Mouse (Mus musculus) stomach, embryonic 16.5 days (tissue): ENCODE results near the gene Alk. TPM values are rescaled to one million over a fixed set of nuclear protein-coding genes. Genes with fewer than 3 reads are reported as not detected.

Experiments used
- ATAC-seq: fragments of 200-750 bp; cut with Nextera tagmentation; 2 replicates; pipeline ENCODE4 v1.8.0; 2017; ENCODE audit warnings: moderate number of reproducible peaks, moderate TSS enrichment; ENCODE audit not compliant: insufficient read depth, low FRiP score
- H3K27ac ChIP-seq: fragments of 300-500 bp; sonication (generic); 2 replicates; pipeline ENCODE4 v1.5.1; 2014; ENCODE audit warnings: low read length
- H3K27me3 ChIP-seq: fragments of 300-500 bp; sonication (generic); 2 replicates; pipeline ENCODE4 v1.6.1; 2014; ENCODE audit warnings: low read length, control low read depth, mixed read lengths; ENCODE audit not compliant: control insufficient read depth, insufficient read depth
- H3K36me3 ChIP-seq: fragments of 300-500 bp; sonication (generic); 2 replicates; pipeline ENCODE4 v1.6.1; 2014; ENCODE audit warnings: low read length; ENCODE audit not compliant: control insufficient read depth, insufficient read depth
- H3K4me1 ChIP-seq: fragments of 300-500 bp; sonication (generic); 2 replicates; pipeline ENCODE4 v1.6.1; 2014; ENCODE audit warnings: low read length, control low read depth, mixed read lengths; ENCODE audit not compliant: control insufficient read depth, insufficient read depth
- H3K4me2 ChIP-seq: fragments of 300-500 bp; sonication (generic); 2 replicates; pipeline ENCODE4 v1.6.1; 2014; ENCODE audit warnings: low read depth, low read length, mixed read lengths
- H3K4me3 ChIP-seq: fragments of 300-500 bp; sonication (generic); replicated peaks from 2 replicates; pipeline ENCODE4 v1.5.1; 2014; ENCODE audit warnings: mild to moderate bottlenecking, low read length
- H3K9ac ChIP-seq: fragments of 300-500 bp; sonication (generic); 2 replicates; pipeline ENCODE4 v1.6.1; 2014; ENCODE audit warnings: low read length
- H3K9me3 ChIP-seq: fragments of 300-500 bp; sonication (generic); replicated peaks from 2 replicates; pipeline ENCODE4 v1.6.1; 2016; ENCODE audit warnings: low read length, control low read depth; ENCODE audit not compliant: control insufficient read depth
- WGBS: fragments of 180-500 bp; shearing (Covaris S2); extraction: QIAGEN DNeasy Blood & Tissue Kit; methylation state at CpG from one replicate; pipeline ENCODE4 v1.1.7; 2014; 5-methylcytosine and 5-hydroxymethylcytosine counted together
- polyA plus RNA-seq: library from polyadenylated mRNA; unstranded; fragments of >200 nt; fragmentation: Nextera tagmentation; extraction: Ambion mirVana; gene quantifications from 2 replicates; pipeline ENCODE4 v1.2.1, GENCODE M21; 2015

The Alk gene
- polyA plus RNA-seq, 1 experiment from 2014 or later: 1.5 TPM

- ATAC-seq: no peak
- 71% methylated on average over 11 of the region's 11 CpGs for WGBS
Measured at GRCm38 (mm10) chr17:71964610-71965009, 639.8 kb downstream of the Alk start.

DNA sequence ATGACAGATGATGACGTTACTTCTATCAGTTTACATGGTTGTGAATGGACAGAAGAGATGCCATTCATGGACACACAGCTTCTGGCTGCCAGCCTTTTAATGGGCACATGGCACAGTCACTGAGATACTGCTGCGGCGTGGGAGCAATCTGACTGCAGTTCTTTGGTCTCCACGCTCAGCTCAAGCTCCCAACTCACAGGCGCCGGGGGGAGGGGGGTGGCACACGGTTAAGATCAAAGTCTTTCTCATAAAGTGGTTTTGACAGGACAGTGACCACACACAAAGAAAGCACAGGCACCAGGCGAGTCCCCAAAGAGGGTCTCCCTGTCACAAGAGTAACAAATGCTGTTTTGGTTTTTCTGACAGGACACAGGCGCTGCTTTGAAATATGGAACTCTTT lies 641.7 kb downstream of the Alk start:
- Histone ChIP-seq H3K9me3 (no peaks in the 10 kb centered on the region), H3K36me3 (no peaks in the 10 kb centered on the region), H3K4me1 (no peaks in the 10 kb centered on the region), H3K27me3 (no peaks in the 10 kb centered on the region), H3K9ac (no peak overlapping the region), H3K4me2 (no peak overlapping the region), H3K27ac (no peak overlapping the region), H3K4me3 (no peak overlapping the region)
- ATAC-seq: peak; percentile 40; the same call in 1 of the 2 replicates
- WGBS: 30% methylated on average over 9 of the region's 9 CpGs

More at GRCm38 (mm10) chr17:71964610-71965009, 639.8 kb downstream of the Alk start:
- Histone ChIP-seq H3K4me3 (no peak overlapping the region), H3K27me3 (no peaks in the 10 kb centered on the region), H3K36me3 (no peaks in the 10 kb centered on the region), H3K4me2 (no peak overlapping the region), H3K27ac (no peak overlapping the region), H3K9me3 (no peaks in the 10 kb centered on the region), H3K4me1 (no peaks in the 10 kb centered on the region), H3K9ac (no peak overlapping the region)

DNA sequence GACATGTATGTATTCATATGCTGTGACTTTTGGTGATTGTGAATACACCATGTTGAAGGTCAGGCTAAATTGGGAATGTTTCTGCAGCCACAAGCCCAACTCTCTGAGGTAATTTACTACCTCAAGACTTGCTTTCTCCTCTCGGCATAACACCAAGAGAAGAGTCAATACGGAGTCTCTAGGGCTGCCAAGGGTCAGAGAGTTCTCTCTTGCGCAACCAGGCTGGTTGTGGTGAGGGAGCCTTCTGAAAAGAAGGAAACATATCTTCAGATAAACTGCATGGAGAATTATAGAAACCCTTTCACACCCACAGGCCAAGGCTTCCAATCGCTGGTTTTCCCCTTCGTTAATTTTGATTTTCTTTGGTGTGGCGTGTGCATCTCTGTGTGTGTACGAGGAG lies 649.4 kb downstream of the Alk start:
- Histone ChIP-seq H3K4me1 (no peaks in the 10 kb centered on the region), H3K27me3 (no peaks in the 10 kb centered on the region), H3K9me3 (no peaks in the 10 kb centered on the region), H3K4me2 (no peak overlapping the region), H3K9ac (no peak overlapping the region), H3K27ac (no peak overlapping the region), H3K36me3 (no peaks in the 10 kb centered on the region), H3K4me3 (no peak overlapping the region)
- no peak for ATAC-seq
- 86% methylated on average over 7 of the region's 7 CpGs for WGBS

DNA sequence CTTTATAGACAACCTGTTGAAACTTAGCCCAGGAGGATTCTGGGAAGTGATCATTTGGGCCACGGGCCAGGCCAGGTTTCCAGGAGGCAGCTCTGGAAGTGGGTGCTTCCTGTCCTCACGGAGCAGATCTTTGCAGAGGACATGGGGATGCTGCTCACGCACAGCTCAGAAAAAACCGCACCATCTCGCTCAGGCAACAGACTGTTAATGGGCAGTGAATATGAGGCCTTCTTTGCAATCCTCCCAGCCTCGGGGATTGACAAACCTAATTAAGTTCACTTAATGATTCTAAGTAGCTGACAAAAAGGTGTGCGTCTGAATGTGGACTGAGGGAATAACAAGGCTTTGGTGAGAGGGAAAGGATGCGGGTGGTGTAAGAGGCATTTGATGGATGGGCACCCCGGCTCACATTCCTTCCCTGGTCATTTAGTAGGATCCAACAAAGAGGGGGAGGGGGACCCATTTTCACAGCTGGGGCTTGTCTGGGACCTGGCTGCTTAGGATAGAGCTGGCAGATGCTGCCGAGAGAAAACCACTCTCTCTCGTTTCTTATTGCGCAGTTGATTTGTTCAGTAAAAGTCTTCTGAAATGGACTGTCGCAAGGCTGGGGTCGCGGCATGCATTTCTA lies 650.1 kb downstream of the Alk start:
- H3K27ac ChIP-seq: no peak overlapping the region
- H3K27me3 ChIP-seq: no peaks in the 10 kb centered on the region
- no peak for ATAC-seq
- H3K4me2 ChIP-seq: no peak overlapping the region
- no peaks in the 10 kb centered on the region for H3K36me3 ChIP-seq
- no peak overlapping the region for H3K9ac ChIP-seq
- 77% methylated on average over 15 of the region's 15 CpGs for WGBS
- no peak overlapping the region for H3K4me3 ChIP-seq
- H3K4me1 ChIP-seq: no peaks in the 10 kb centered on the region
- no peaks in the 10 kb centered on the region for H3K9me3 ChIP-seq

- ATAC-seq: no peak
- Histone ChIP-seq H3K27me3 (no peaks in the 10 kb centered on the region), H3K4me1 (no peaks in the 10 kb centered on the region), H3K36me3 (no peaks in the 10 kb centered on the region), H3K9ac (no peak overlapping the region), H3K9me3 (no peaks in the 10 kb centered on the region), H3K4me2 (no peak overlapping the region), H3K27ac (no peak overlapping the region), H3K4me3 (no peak overlapping the region)
- WGBS: 60% methylated on average over 5 of the region's 5 CpGs
Measured at GRCm38 (mm10) chr17:71950968-71951367, 653.5 kb downstream of the Alk start.

DNA sequence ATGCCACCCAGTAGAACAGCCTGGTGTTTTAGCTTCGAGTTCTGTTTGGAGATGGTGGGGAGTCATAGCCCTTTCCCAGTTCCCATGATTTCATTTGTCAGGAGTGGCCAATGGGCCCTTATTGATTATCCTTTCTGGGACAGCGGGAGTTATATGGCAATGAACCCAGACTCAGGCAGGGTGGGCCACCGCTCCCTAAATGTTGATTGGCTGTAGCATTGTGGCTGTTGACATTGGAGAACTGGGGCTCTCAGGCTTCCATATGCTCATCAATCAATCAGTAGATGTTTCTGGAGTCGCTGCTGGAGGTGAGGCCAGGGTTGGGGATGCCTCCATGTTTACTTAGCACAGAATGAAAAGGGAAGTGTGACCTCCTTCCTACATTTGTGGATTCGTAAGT lies 655.7 kb downstream of the Alk start:
- H3K36me3 ChIP-seq: no peaks in the 10 kb centered on the region
- 46% methylated on average over 5 of the region's 5 CpGs for WGBS
- no peak overlapping the region for H3K4me3 ChIP-seq
- no peaks in the 10 kb centered on the region for H3K4me1 ChIP-seq
- H3K4me2 ChIP-seq: no peak overlapping the region
- no peak overlapping the region for H3K27ac ChIP-seq
- no peak for ATAC-seq
- H3K9ac ChIP-seq: no peak overlapping the region
- no peaks in the 10 kb centered on the region for H3K27me3 ChIP-seq
- H3K9me3 ChIP-seq: no peaks in the 10 kb centered on the region

DNA sequence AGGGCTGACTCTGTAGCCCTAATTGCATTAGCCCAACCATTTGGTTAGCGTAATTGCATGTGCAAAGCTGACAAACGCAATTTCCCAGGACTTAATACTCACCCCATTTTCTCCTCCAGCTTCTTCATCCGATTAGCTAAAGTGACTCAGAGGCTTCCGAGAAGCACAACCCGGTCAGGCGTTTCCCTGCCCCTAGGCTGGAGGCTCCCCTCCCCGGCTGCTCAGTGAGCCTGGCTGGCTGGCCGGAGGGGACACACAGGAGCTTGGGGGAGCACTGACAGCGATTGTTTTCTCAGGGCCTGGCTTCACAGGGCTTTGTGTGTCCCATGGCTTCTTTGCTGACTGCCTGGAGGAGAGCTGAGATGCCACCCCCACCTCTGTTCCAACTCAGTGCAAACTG lies 657.0 kb downstream of the Alk start:
- no peaks in the 10 kb centered on the region for H3K36me3 ChIP-seq
- H3K4me3 ChIP-seq: no peak overlapping the region
- no peak overlapping the region for H3K4me2 ChIP-seq
- ATAC-seq: no peak
- 21% methylated on average over 9 of the region's 9 CpGs for WGBS
- H3K9me3 ChIP-seq: no peaks in the 10 kb centered on the region
- H3K4me1 ChIP-seq: no peaks in the 10 kb centered on the region
- no peak overlapping the region for H3K27ac ChIP-seq
- H3K27me3 ChIP-seq: no peaks in the 10 kb centered on the region
- H3K9ac ChIP-seq: no peak overlapping the region

GRCm38 (mm10) chr17:71944020-71944419 lies 660.4 kb downstream of the Alk start:
- no peak overlapping the region for H3K4me3 ChIP-seq
- no peaks in the 10 kb centered on the region for H3K27me3 ChIP-seq
- H3K4me1 ChIP-seq: no peaks in the 10 kb centered on the region
- H3K36me3 ChIP-seq: no peaks in the 10 kb centered on the region
- WGBS: 76% methylated on average over 5 of the region's 5 CpGs
- no peak overlapping the region for H3K9ac ChIP-seq
- ATAC-seq: no peak
- no peak overlapping the region for H3K27ac ChIP-seq
- H3K4me2 ChIP-seq: no peak overlapping the region
- H3K9me3 ChIP-seq: no peaks in the 10 kb centered on the region

DNA sequence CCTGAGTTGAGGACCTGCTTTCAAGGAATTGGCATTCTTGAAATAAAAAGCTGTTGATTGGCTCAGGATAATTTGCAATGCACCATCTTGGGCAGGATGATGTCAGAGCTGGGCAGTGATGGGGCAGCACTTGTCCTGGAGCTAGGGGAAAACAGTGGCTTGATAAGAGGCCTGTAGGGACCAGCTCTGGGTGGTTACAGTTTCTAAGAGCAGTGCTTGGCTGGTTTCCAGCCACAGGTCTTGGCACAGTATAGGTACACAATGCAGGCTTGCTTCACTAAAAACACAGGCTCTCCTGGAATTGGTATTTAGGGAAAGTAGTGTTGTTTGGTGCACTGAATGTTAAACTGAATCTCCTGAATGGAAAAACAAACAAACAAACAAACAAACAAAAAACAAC lies 662.4 kb downstream of the Alk start:
- Histone ChIP-seq H3K4me3 (no peak overlapping the region), H3K36me3 (no peaks in the 10 kb centered on the region), H3K27ac (no peak overlapping the region), H3K9me3 (no peaks in the 10 kb centered on the region), H3K4me2 (no peak overlapping the region), H3K4me1 (no peaks in the 10 kb centered on the region), H3K27me3 (no peaks in the 10 kb centered on the region), H3K9ac (no peak overlapping the region)
- ATAC-seq: 0 out of 2 replicates have a peak, but pooled peaks have one; percentile 68
